Mouse (Mus musculus) heart, adult 2 months (tissue): ENCODE results near the gene Zfp697. TPM values are rescaled to one million over a fixed set of nuclear protein-coding genes. Genes with fewer than 3 reads are reported as not detected.

Experiments
- DNase-seq, 2 experiments: peaks; one replicate each; pipeline ENCODE4 v3.0.0; 2021
- H3K27ac ChIP-seq: fragments of 200-600 bp; 2 replicates; pipeline ENCODE4 v1.8.1; 2022
- H3K27me3 ChIP-seq: fragments of 200-500 bp; 2 replicates; pipeline ENCODE4 v1.6.1; 2012; ENCODE audit warnings: mild to moderate bottlenecking, low read length, inconsistent platforms, mixed read lengths; ENCODE audit not compliant: control insufficient read depth, insufficient read depth
- H3K36me3 ChIP-seq: fragments of 200-500 bp; 2 replicates; pipeline ENCODE4 v1.6.1; 2012; ENCODE audit warnings: low read length, inconsistent platforms; ENCODE audit not compliant: control insufficient read depth, insufficient read depth
- H3K4me1 ChIP-seq: fragments of 200-500 bp; 2 replicates; pipeline ENCODE4 v1.6.1; 2011; ENCODE audit warnings: low read length; ENCODE audit not compliant: control insufficient read depth, insufficient read depth
- H3K4me3 ChIP-seq: fragments of 200-600 bp; 2 replicates; pipeline ENCODE4 v1.8.1; 2022
- H3K79me2 ChIP-seq: fragments of 200-500 bp; replicated peaks from 2 replicates; pipeline ENCODE4 v1.6.1; 2012; ENCODE audit warnings: mild to moderate bottlenecking, inconsistent platforms, low read length, moderate library complexity, mixed read lengths; ENCODE audit not compliant: control insufficient read depth, insufficient read depth
- H3K9ac ChIP-seq: fragments of 200-500 bp; 2 replicates; pipeline ENCODE4 v1.6.1; 2012; ENCODE audit warnings: low read depth, mild to moderate bottlenecking, control low read depth, inconsistent platforms, low read length, mixed read lengths
- CTCF ChIP-seq: fragments of 200-600 bp; IDR thresholded peaks from 2 replicates; pipeline ENCODE4 v1.8.1; 2022; ENCODE audit warnings: antibody characterized with exemption, mild to moderate bottlenecking, moderate library complexity
- EP300 ChIP-seq: fragments of 200-500 bp; IDR thresholded peaks from 2 replicates; pipeline ENCODE4 v1.6.1; 2011; ENCODE audit warnings: low read depth, low read length, control low read depth; ENCODE audit not compliant: insufficient read depth
- POLR2A ChIP-seq: fragments of 200-500 bp; IDR thresholded peaks from 2 replicates; pipeline ENCODE4 v1.6.1; 2011; ENCODE audit warnings: mild to moderate bottlenecking, low read depth, low read length, control low read depth; ENCODE audit not compliant: insufficient read depth
- WGBS: fragments of 180-500 bp; shearing (Covaris S2); methylation state at CpG from one replicate; pipeline ENCODE4 v1.1.7; 2018; 5-methylcytosine and 5-hydroxymethylcytosine counted together
- intact Hi-C: fragments of 180-260 bp; cut with DNase I; formaldehyde crosslinking; loops from one replicate; pipeline ENCODE4 v1.15.1; 2025
- long read RNA-seq: library from polyadenylated mRNA; stranded (forward); transcript quantifications from one replicate; pipeline ENCODE4 v2.0.0, GENCODE M21; 2021
- polyA plus RNA-seq: library from polyadenylated mRNA; depleted of rRNA; stranded (reverse); fragments of >200 nt; gene quantifications from 2 replicates; pipeline ENCODE4 v1.2.3, GENCODE M21; 2012; rRNA removed
- total RNA-seq, 2 experiments: library from RNA; stranded (reverse); gene quantifications; 2 replicates each; pipeline ENCODE4 v1.2.3; 2021

Zfp697 gene
- 1 to 10 TPM; 5.9 to 8.1 TPM for total RNA-seq
- polyA plus RNA-seq: 6.3 and 9.0 TPM in 2 replicates
- long read RNA-seq, full-length matches to known transcripts: 3 of 4 reads
- long read RNA-seq, partial matches to known transcripts: 0 of 4 reads
- long read RNA-seq, other reads (novel, unspliced or antisense): 1 of 4 reads

DNA sequence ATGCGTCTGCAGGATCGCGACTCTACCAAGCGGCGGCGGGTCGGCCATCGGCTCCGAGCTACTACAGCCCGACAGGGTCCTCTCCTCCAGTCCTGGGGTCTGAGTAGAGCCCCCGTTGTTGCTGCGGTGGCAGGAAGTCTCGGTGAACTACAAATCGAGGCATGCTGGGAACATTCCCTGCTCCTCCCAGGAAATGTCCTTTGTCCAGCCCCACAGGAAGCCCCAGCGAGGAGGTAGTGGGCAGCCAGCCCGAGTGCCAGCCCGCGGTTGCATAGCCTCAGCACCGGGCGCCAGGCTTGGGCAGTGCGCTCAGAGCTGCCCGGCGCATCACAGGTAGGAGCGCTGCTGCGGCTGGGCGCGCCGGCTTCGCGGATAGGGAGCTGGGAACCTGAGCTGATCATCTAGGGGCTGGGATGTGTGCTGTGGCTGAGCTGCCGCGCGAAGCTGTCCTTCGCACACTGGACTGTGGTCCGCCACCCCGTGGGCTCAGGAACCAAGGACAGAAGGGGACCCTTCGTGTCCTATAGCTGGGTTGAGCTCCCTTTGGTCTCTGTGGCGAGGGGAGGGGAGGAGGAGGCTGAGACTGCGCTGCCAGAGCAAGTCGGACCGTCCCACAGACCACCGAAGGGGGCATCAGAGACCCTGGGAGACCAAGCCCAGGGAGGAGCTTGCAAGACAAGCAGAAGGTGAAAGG is at the start of gene Zfp697:
Gene Zfp697 (plus strand): TSS at position 216 of the 694 bp plus-strand sequence.
- intact Hi-C loops: loop anchor here (2.0 kb wide), 1 partner anchor 34 kb away; no protein-coding TSS in a partner anchor
- no peaks in the 10 kb centered on the region for H3K79me2 ChIP-seq
- peak; percentile 83 to 86 for DNase-seq
- WGBS: under 1% methylated on average over 42 of the region's 42 CpGs
- peak within 1 kb of the TSS; percentile 87 for H3K27ac ChIP-seq
- peaks cover 6% of the 10 kb centered on the region for H3K4me1 ChIP-seq
- H3K27me3 ChIP-seq: no peaks in the 10 kb centered on the region
- 0 out of 2 replicates have a peak, but pooled peaks have one; percentile 33 for TF ChIP-seq EP300
- peak; percentile 75 for TF ChIP-seq POLR2A
- TF ChIP-seq CTCF: peak; percentile 26
- H3K36me3 ChIP-seq: no peaks in the 10 kb centered on the region
- peak within 1 kb of the TSS; percentile 78 for H3K9ac ChIP-seq
- peak within 1 kb of the TSS; percentile 96 for H3K4me3 ChIP-seq

DNA sequence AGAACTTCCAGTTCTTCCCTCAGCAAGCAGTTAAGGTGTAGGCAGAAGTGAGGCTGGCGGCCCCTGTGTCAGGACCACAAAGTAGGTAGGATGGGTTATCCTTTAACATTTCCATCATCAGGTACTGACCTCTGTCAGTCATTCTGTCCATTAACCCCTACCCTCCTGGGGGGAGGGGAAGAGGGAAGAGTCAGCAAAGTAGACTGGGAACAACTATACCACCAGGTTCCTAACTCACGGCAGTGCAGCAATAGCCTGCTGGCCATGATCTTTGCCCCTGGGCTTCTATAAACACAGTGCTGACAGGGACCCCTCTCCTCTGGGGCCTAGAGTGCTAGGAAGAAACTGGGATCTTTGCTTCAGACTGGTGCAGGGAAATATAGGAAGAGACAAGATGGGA is 48.3 kb upstream of the Zfp697 start:
- WGBS: 95% methylated on average over 2 of the region's 2 CpGs
- intact Hi-C loops: no loop called here
- no peak for DNase-seq
- no peak for TF ChIP-seq EP300
- TF ChIP-seq CTCF: no peak
- Histone ChIP-seq H3K9ac (no peak overlapping the region), H3K79me2 (no peaks in the 10 kb centered on the region), H3K4me1 (no peaks in the 10 kb centered on the region), H3K36me3 (no peaks in the 10 kb centered on the region), H3K27me3 (no peaks in the 10 kb centered on the region), H3K27ac (no peak overlapping the region), H3K4me3 (no peak overlapping the region)

DNA sequence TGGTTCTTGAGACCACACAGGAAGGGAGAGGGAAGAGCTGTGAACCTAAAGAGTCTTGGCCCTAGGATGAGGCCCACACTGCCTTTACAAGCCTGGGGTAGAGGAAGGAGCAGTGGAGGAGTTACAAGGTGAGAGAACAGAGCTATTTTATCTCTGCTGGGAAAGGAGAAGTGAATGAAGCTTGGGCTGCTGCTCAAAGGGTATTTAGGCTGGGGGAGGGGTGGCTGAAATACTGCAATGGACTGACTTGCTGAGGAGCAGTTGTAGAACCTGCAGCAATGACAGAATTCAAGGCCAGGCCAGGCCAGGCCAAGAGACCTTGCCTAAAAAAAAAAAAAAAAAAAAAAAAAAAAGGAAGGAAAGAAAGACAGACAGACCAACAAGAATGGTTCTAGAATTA is 46.9 kb upstream of the Zfp697 start:
- intact Hi-C loops: no loop called here
- Histone ChIP-seq H3K79me2 (no peaks in the 10 kb centered on the region), H3K9ac (no peak overlapping the region), H3K4me1 (no peaks in the 10 kb centered on the region), H3K4me3 (no peak overlapping the region), H3K27me3 (no peaks in the 10 kb centered on the region), H3K27ac (no peak overlapping the region), H3K36me3 (no peaks in the 10 kb centered on the region)
- TF ChIP-seq CTCF: no peak
- TF ChIP-seq EP300: no peak
- DNase-seq: no peak

DNA sequence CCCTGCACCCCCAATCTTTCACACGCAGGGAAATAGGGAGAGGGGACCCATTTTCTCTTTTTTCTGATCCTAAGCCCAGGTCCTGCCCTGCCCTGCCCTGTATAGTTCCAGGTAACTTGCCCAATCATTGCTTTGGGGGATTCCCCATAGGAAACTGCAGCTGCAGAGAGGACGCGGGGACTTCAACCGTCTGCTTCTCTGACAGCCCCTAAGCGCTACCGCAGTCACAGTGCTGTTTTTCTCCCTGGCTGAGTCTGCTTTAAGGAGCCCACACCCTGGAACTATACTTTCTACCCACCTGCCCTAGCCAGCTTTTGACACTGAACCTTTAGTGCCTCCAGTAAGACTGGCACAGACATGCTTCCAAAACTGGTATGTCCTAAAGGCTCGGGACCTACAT is 46.4 kb upstream of the Zfp697 start:
- Histone ChIP-seq H3K27me3 (no peaks in the 10 kb centered on the region), H3K36me3 (no peaks in the 10 kb centered on the region), H3K79me2 (no peaks in the 10 kb centered on the region), H3K4me3 (no peak overlapping the region), H3K9ac (no peak overlapping the region), H3K4me1 (no peaks in the 10 kb centered on the region), H3K27ac (no peak overlapping the region)
- no peak for DNase-seq
- TF ChIP-seq POLR2A (no peak), EP300 (no peak), CTCF (no peak)
- WGBS: 82% methylated on average over 7 of the region's 7 CpGs
- intact Hi-C loops: no loop called here

DNA sequence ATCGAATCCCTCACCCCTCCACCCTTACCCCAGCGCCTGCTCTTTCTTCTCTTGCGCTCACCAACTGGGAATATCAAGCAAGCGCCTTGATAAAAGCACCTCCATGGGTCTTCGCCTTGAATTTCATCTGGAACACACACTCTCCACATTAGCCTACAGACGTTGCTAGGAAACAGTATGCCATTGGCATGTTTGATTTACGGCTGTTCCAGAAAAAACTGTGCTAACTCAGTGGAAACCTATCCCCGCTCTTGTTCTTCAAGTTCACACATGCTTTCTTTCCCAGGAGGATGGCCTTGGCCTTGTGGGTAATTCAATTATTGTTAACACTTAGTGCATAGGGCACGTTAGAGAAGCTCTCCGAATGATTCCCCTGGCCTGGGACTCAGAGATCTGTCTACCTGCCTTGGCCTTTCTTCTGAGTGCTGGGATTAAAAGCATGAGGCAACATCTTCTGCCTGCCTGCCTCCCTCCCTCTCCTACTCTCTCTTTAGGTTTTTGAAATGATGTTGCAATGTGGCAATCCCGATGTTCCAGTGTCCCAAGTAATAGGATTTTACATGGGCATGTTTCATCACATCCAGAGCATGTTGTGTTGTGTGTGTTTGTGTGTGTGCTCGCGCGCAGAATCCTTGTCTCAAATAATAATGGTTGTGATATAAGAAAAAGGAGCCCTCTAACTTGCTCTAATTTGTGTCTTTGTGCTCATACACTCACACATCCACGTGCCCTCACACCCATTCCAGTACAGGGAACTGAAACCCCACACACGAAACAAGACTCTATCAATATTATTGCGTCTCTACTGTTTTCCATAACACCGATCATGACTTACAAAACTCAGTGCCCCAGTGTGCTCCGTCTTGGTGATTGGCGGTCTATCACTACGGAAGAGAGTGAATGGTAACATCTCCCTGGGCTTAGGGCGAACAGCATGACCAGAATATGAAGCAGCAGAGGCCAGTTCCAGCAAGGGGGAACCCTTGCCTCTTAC is 45.3 kb upstream of the Zfp697 start:
- intact Hi-C loops: no loop called here
- no peaks in the 10 kb centered on the region for H3K79me2 ChIP-seq
- TF ChIP-seq CTCF: no peak
- no peak for TF ChIP-seq POLR2A
- TF ChIP-seq EP300: no peak
- H3K9ac ChIP-seq: no peak overlapping the region
- H3K4me1 ChIP-seq: no peaks in the 10 kb centered on the region
- no peaks in the 10 kb centered on the region for H3K36me3 ChIP-seq
- DNase-seq: no peak
- no peaks in the 10 kb centered on the region for H3K27me3 ChIP-seq
- H3K4me3 ChIP-seq: no peak overlapping the region
- 87% methylated on average over 22 of the region's 22 CpGs for WGBS
- no peak overlapping the region for H3K27ac ChIP-seq

DNA sequence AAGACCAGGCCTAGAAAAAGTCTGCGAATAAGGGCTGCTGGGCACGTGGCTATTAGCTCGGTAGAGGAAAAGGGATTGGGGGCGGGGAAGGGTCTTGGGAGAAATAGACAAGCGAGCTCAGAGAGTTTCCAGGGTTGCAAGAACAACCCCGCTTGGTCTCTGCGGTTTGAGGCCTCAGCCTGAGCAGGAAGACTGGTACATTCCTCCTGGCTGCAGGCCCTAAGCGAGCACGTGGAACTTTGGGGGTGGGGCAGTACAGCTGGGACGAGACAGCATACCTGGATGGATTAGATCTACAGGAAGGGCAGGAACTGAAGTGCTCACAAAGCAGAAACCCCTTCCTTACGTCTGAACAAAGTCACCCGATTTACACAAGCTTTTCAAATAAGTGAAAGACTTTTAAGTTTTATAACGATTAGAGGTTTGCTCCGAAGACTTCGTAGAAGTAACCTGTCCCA is 43.6 kb upstream of the Zfp697 start:
- Histone ChIP-seq H3K4me3 (peak overlapping the region; percentile 52), H3K27ac (no peak overlapping the region), H3K4me1 (no peaks in the 10 kb centered on the region), H3K36me3 (no peaks in the 10 kb centered on the region), H3K79me2 (no peaks in the 10 kb centered on the region), H3K9ac (no peak overlapping the region), H3K27me3 (no peaks in the 10 kb centered on the region)
- peak; percentile 47 to 51 for DNase-seq
- 19% methylated on average over 15 of the region's 15 CpGs for WGBS
- intact Hi-C loops: no loop called here
- TF ChIP-seq EP300 (no peak), CTCF (no peak), POLR2A (no peak)
